Mouse (Mus musculus) T-cell, adult 66 days (primary cell): ENCODE data around the gene Defb28. TPM values are rescaled to one million over a fixed set of nuclear protein-coding genes. Genes with fewer than 3 reads are reported as not detected.

Source experiments
- total RNA-seq, 2 experiments: library from RNA; stranded (reverse); gene quantifications; 3 replicates in 1 of 2; 4 replicates in 1 of 2; pipeline ENCODE4 v1.2.4; 2023

The Defb28 gene
- total RNA-seq = not detected

GRCm38 (mm10) chr2:152517981-152518380, at the start of gene Defb28:
TSS of gene Defb28 (plus strand) at chr2:152518255.

GRCm38 (mm10) chr2:152476763-152477162, 41.3 kb upstream of the Defb28 start, which contains the start of gene Defb20:
TSS of gene Defb20 (plus strand) at chr2:152477063.

GRCm38 (mm10) chr2:152490038-152490437, 28.0 kb upstream of the Defb28 start, which contains the start of gene Defb22:
TSS of gene Defb22 (minus strand) at chr2:152490138.

GRCm38 (mm10) chr2:152511592-152511991, 6.5 kb upstream of the Defb28 start, which contains the start of gene Defb26:
TSS of gene Defb26 (minus strand) at chr2:152511692.

GRCm38 (mm10) chr2:152539944-152540710, 22.1 kb downstream of the Defb28 start, which contains the start of gene Defb29:
TSS of gene Defb29 (minus strand) at chr2:152540098.

GRCm38 (mm10) chr2:152569038-152569437, 51.0 kb downstream of the Defb28 start, which contains the start of gene Gm17416:
TSS of gene Gm17416 (plus strand) at chr2:152569338.

Other genes with a start within 250 kb of the Defb28 start
- 10 to 100 TPM; 62.4 to 64.2 TPM for gene Tbc1d20, start 224.4 kb upstream of the Defb28 start, total RNA-seq
- 100 to 1,000 TPM; 263 to 264 TPM for gene Rbck1, start 185.6 kb upstream of the Defb28 start, total RNA-seq
- gene Trib3, start 174.2 kb upstream of the Defb28 start, total RNA-seq = 10 to 100 TPM; 13.8 to 16.6 TPM
- gene Nrsn2, start 141.6 kb upstream of the Defb28 start, total RNA-seq = not detected
- gene Sox12, start 120.2 kb upstream of the Defb28 start, total RNA-seq = under 1 TPM; 0.62 to 0.64 TPM
- gene Zcchc3, start 103.2 kb upstream of the Defb28 start, total RNA-seq = 1 to 10 TPM; 2.0 to 2.3 TPM
- under 1 TPM in 1 of 2 experiments, not detected in 1; 0.38 TPM for gene 6820408C15Rik, start 102.7 kb upstream of the Defb28 start, total RNA-seq
- gene Defb23, start 53.6 kb upstream of the Defb28 start, total RNA-seq = not detected
- gene Defb20, start 41.2 kb upstream of the Defb28 start, total RNA-seq = not detected
- not detected for gene Defb22, start 28.1 kb upstream of the Defb28 start, total RNA-seq
- gene Defb26, start 6.6 kb upstream of the Defb28 start, total RNA-seq = not detected
- not detected for gene Defb29, start 21.8 kb downstream of the Defb28 start, total RNA-seq
- not detected for gene Gm17416, start 51.1 kb downstream of the Defb28 start, total RNA-seq
- not detected for gene Defb21, start 54.5 kb downstream of the Defb28 start, total RNA-seq
- gene Defb19, start 62.1 kb downstream of the Defb28 start, total RNA-seq = not detected
- not detected for gene Defb45, start 81.1 kb downstream of the Defb28 start, total RNA-seq
- not detected for gene Defb36, start 86.1 kb downstream of the Defb28 start, total RNA-seq
- not detected for gene Defb25, start 104.8 kb downstream of the Defb28 start, total RNA-seq
- gene Rem1, start 108.7 kb downstream of the Defb28 start, total RNA-seq = not detected
- gene H13, start 151.2 kb downstream of the Defb28 start, total RNA-seq = 100 to 1,000 TPM; 161 to 185 TPM
- gene Mcts2, start 168.8 kb downstream of the Defb28 start, total RNA-seq = 10 to 100 TPM; 37.7 to 40.0 TPM
- gene Id1, start 218.0 kb downstream of the Defb28 start, total RNA-seq = 1 to 10 TPM; 1.2 to 4.1 TPM
- not detected for gene Cox4i2, start 235.9 kb downstream of the Defb28 start, total RNA-seq